Mouse (Mus musculus) forelimb bud, embryonic 11.5 days (tissue): ENCODE data around the gene Spdye4c.

Experiments used
- DNase-seq: peaks from one replicate; pipeline ENCODE4 v3.0.0-alpha.2; 2012; ENCODE audit warnings: low read depth, low spot score

Gene Spdye4c

DNA sequence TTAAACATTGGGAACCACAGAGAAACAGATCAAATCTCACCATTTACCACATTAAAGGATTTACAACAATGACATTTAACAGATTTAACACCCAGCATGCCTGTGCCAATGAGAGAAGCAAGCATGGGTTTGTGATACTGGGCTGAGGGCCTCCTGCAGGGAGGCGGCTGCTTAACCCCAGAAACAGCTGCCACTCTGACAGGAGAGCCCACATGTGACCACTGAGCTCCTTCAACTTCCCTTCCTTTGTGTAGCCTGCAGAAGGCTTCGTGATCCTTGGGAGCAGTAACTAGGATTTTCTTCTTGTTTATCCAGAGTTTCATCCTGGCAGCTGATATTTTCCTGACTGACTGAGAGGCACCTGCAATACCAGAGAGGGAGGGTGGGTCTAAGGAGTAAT, 10.5 kb downstream of the Spdye4c start:
- DNase-seq = no peak

DNA sequence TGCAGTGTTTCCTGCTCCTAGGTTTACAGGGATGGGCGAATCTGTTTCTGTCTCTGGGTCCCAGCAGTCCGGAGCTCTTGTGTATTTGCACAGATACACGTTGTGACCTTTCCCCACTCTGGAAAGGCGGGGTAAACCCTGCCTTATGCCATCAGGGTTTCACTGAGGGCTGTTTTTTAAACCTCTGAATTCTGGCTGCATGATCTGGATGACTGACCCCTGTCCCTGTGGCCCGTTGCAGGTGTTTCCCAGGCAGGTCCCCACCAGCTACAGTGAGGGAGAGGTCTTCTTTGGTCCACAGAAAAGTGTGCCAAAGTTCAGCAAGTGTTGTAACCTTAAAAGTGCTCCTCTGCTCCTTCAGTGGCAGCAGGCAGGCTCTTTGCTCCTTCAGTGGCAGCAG, 18.3 kb downstream of the Spdye4c start:
- DNase-seq = no peak

DNA sequence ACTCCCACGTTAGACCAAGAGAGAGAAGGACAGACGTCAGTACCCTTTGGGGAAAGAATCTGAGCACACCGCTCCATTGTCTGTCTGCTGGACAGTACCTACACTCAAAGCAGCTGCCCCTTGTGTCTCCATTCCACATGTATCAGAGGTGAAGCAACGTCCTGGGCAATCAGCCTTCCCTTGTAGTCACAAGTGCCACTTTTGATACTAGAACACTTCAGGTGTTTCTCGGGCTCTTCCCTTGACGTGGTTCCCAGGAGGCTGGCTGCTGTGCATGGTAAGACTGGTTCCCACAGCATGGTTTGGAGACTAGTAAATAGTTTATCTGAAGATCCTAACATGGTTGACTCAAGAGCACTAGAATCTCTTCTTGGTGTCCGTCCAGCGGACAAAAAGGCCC, 20.2 kb downstream of the Spdye4c start:
- no peak for DNase-seq

DNA sequence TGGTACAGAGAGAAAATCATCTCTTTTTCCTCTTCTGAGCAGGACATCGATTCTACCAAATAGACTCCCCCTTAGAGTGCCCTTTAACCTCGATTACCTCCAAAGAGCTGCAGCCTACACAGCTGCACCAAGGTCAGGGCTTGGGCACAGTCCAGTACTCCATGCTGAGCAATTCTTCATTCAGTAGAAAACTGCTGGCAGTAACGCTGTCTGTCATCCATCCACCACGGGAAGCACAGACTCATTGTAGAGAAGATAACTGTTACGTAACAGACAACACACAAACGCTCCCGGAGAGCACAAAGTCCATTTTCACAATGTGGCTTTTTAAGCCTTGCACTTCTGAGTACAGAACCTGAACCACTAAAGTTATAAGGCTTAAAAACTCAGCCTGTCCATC, 21.3 kb downstream of the Spdye4c start:
- no peak for DNase-seq

DNA sequence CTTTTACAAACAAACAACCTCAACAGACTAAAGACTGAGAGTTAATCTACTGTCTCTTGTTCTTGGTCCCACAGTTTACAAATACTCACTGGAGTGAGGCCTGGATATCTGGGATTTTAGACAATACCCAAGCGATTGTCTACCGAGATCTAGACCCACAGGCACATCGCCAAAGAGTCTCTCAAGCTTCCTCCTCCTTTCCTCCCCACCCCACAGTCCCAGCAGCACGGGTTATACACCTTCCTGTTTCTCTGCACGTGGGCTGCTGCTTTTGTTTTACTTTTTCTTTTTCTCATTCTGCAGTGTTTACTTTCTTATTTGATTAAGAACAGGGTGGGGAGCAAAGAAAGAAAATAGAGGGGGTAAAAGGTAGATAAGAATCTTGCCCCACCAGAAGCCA, 22.4 kb downstream of the Spdye4c start:
- no peak for DNase-seq

DNA sequence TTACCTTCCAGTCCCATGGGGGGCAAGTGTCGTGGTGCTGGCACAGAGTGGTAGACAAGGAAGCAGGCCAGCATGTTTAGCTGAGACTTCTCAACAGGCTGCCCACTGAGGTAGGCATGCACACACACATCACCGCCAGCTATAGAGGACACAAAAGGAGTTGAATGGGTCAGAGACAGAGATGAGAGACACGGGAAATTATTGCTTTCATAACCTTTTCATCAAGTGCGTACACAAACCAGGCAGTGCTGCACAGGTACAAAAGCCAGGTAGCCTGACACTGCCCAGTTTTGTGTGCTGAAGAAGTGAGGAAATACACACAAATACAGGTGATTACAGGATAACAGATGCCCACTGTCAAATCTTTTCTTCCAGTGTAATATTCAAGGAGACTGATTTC, 24.4 kb downstream of the Spdye4c start:
- DNase-seq = no peak

DNA sequence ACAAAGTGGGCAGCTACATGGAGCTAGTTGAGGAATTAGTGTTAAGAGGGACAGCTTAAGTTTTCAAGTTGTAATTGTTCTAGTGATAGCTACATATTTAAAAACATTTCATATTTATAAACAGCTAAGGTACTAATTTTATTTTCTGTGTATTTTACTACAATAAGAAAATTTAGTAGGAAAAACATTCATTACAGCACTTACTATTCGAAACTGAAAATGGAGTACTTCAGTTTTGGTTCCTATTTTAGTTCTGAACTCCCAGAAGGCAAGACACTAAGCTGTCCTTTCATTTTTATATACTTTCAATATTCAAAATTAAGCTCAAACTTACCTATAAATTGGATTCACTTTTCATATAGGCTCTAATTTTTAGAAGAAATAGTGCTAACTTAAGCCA, 29.6 kb downstream of the Spdye4c start:
- DNase-seq = no peak
